Mouse (Mus musculus) megakaryocyte, embryonic 14.5 days (primary cell): ENCODE results near the gene Bfsp2.

Experiments used
- FLI1 ChIP-seq: IDR thresholded peaks from 2 replicates; pipeline ENCODE4 v1.6.1; 2012; ENCODE audit warnings: low read length, inconsistent platforms, mixed read lengths
- GATA1 ChIP-seq: IDR thresholded peaks from 3 replicates; pipeline ENCODE4 v1.6.1; 2012; ENCODE audit warnings: mixed read lengths, low read length, inconsistent platforms, borderline replicate concordance

- TF ChIP-seq GATA1 (no peak), FLI1 (no peak)
These were observed 43.7 kb upstream of the Bfsp2 start for GRCm38 (mm10) chr9:103523742-103524403.
